Mouse (Mus musculus) embryonic facial prominence, embryonic 10.5 days (tissue): ENCODE results near the gene Col4a2. TPM values are rescaled to one million over a fixed set of nuclear protein-coding genes. Genes with fewer than 3 reads are reported as not detected.
A peak's percentile ranks its signal among the peaks of the same experiment; 100 is the strongest.

Experiments
- DNase-seq: peaks from one replicate; pipeline ENCODE4 v3.0.0-alpha.2; 2017; ENCODE audit warnings: low spot score
- H3K27ac ChIP-seq: fragments of 300-500 bp; sonication (generic); replicated peaks from 2 replicates; pipeline ENCODE4 v1.5.1; 2016; ENCODE audit warnings: mild to moderate bottlenecking
- H3K27me3 ChIP-seq: fragments of 300-500 bp; sonication (generic); replicated peaks from 2 replicates; pipeline ENCODE4 v1.6.1; 2016; ENCODE audit warnings: low read depth, mild to moderate bottlenecking; ENCODE audit not compliant: poor library complexity, severe bottlenecking
- H3K36me3 ChIP-seq: fragments of 300-500 bp; sonication (generic); replicated peaks from 2 replicates; pipeline ENCODE4 v1.6.1; 2016; ENCODE audit warnings: mild to moderate bottlenecking, moderate library complexity
- H3K4me1 ChIP-seq: fragments of 300-500 bp; sonication (generic); 2 replicates; pipeline ENCODE4 v1.6.1; 2016
- H3K4me3 ChIP-seq: fragments of 300-500 bp; sonication (generic); 2 replicates; pipeline ENCODE4 v1.5.1; 2016; ENCODE audit warnings: mild to moderate bottlenecking, moderate library complexity
- H3K9me3 ChIP-seq: fragments of 300-500 bp; sonication (generic); 2 replicates; pipeline ENCODE4 v1.6.1; 2016; ENCODE audit warnings: mild to moderate bottlenecking
- WGBS: fragments of 180-500 bp; shearing (Covaris S2); methylation state at CpG from one replicate; pipeline ENCODE4 v1.1.7; 2016; 5-methylcytosine and 5-hydroxymethylcytosine counted together
- polyA plus RNA-seq: library from polyadenylated mRNA; unstranded; fragments of >200 nt; fragmentation: Nextera tagmentation; extraction: Ambion mirVana; gene quantifications from 2 replicates; pipeline ENCODE4 v1.2.1, GENCODE M21; 2016

Gene Col4a2
- polyA plus RNA-seq, 1 experiment from 2014 or later = 54.7 TPM

GRCm38 (mm10) chr8:11352514-11352913 is 39.9 kb downstream of the Col4a2 start:
- 85% methylated on average over 11 of the region's 11 CpGs for WGBS
- peaks cover 22% of the 10 kb centered on the region; the same call in 1 of the 2 replicates for H3K36me3 ChIP-seq
- H3K4me1 ChIP-seq = peaks cover 22% of the 10 kb centered on the region

DNA sequence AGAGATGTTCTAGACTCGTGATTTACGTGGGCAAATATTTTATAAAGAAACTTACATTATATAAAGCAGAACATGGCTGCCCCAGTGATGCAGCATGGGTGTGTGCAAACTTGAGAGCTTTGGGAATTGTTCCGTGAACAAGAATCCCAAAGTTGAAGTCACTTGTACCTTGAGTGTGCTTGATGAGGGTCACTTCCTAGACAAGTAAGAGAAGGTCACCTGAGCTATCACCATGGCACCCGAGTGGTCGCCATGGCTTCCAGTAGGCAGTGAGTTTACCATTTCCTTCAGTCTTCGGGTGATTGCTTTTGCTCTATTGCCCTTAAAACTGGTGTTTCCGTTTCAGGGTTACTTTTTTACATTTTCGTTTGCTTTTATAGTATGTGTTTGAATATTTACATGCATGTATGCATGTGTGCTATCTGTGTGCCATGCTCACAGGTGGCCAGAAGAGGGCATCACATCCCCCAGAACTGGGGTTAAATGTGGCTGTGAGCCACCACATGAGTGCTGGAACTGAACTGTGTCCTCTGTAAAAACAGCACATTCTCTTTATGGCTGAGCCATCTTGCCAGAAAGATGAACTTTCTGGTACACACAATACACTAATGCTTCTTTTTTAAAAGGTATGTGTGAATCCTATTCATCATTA is 42.3 kb downstream of the Col4a2 start:
- Histone ChIP-seq H3K9me3 (no peaks in the 10 kb centered on the region), H3K36me3 (peaks cover 28% of the 10 kb centered on the region), H3K27ac (no peak overlapping the region), H3K4me3 (no peak overlapping the region), H3K4me1 (peaks cover 28% of the 10 kb centered on the region), H3K27me3 (no peaks in the 10 kb centered on the region)
- 95% methylated on average over 8 of the region's 8 CpGs for WGBS
- no peak for DNase-seq

More at GRCm38 (mm10) chr8:11352514-11352913, 39.9 kb downstream of the Col4a2 start:
- H3K27ac ChIP-seq = no peak overlapping the region
- no peaks in the 10 kb centered on the region for H3K9me3 ChIP-seq
- H3K4me3 ChIP-seq = no peak overlapping the region
- no peak for DNase-seq
- H3K27me3 ChIP-seq = no peaks in the 10 kb centered on the region

DNA sequence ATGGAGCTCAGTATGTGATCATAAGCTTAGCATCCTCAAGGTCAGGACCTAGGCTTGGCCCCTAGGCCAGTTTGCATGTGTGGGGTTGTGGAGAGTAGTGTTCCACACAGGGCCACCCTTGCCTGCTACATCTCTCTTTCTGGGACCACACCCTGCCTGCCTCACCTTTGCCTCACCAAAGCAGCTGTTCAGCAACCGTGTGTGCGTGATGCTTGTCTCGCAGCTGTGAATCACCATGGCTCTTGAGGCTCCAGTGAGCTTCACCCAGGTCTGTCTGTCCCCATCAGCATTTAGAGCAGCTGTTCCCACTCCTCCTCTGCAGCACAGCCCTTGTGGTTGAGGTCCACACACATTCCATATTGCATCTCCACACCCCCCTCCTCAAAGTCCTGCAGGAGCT is 43.3 kb downstream of the Col4a2 start:
- Histone ChIP-seq H3K9me3 (no peaks in the 10 kb centered on the region), H3K27me3 (no peaks in the 10 kb centered on the region)

GRCm38 (mm10) chr8:11356776-11357175 is 44.2 kb downstream of the Col4a2 start:
- Histone ChIP-seq H3K27me3 (no peaks in the 10 kb centered on the region), H3K36me3 (peaks cover 28% of the 10 kb centered on the region), H3K4me1 (peaks cover 47% of the 10 kb centered on the region), H3K9me3 (no peaks in the 10 kb centered on the region), H3K4me3 (no peak overlapping the region), H3K27ac (no peak overlapping the region)
- DNase-seq = no peak
- WGBS = 91% methylated on average over 8 of the region's 8 CpGs

More for the DNA sequence above, 43.3 kb downstream of the Col4a2 start:
- 93% methylated on average over 3 of the region's 3 CpGs for WGBS
- Histone ChIP-seq H3K4me1 (peaks cover 38% of the 10 kb centered on the region), H3K27ac (no peak overlapping the region), H3K36me3 (peaks cover 28% of the 10 kb centered on the region), H3K4me3 (no peak overlapping the region)
- no peak for DNase-seq

GRCm38 (mm10) chr8:11357921-11358436 is 45.4 kb downstream of the Col4a2 start:
- no peak for DNase-seq
- H3K27ac ChIP-seq = peak overlapping the region; percentile 65
- H3K9me3 ChIP-seq = no peaks in the 10 kb centered on the region
- no peak overlapping the region for H3K4me3 ChIP-seq
- WGBS = 64% methylated on average over 7 of the region's 7 CpGs
- peaks cover 28% of the 10 kb centered on the region for H3K36me3 ChIP-seq
- no peaks in the 10 kb centered on the region for H3K27me3 ChIP-seq
- peaks cover 59% of the 10 kb centered on the region for H3K4me1 ChIP-seq

DNA sequence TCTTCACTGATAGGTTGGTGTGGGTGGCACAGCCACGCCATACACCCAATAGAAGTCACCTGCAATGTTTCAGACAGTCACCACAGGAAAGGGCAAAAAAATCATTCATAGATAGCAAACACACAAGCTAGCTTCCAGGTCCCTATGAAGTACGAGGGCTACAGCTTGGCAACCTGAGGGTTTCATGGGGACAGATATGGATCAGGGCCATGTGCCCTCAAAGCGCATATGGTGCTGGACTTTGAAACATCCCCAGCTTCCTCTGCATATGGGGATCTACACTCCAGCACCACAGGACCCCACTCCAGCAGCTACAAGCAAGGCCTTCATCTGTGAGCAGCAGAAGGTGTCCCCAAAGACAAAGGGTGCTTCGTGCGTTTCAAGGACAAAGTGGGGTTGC is 47.2 kb downstream of the Col4a2 start:
- peaks cover 20% of the 10 kb centered on the region for H3K36me3 ChIP-seq
- peak overlapping the region; percentile 87 for H3K27ac ChIP-seq
- H3K4me3 ChIP-seq = no peak overlapping the region
- DNase-seq = no peak
- peaks cover 77% of the 10 kb centered on the region for H3K4me1 ChIP-seq
- H3K9me3 ChIP-seq = no peaks in the 10 kb centered on the region
- H3K27me3 ChIP-seq = no peaks in the 10 kb centered on the region
- WGBS = 86% methylated on average over 5 of the region's 5 CpGs

- WGBS = 60% methylated on average over 9 of the region's 9 CpGs
- DNase-seq = no peak
- 0 out of 2 replicates have a peak overlapping the region, but pooled peaks have one; percentile 4 for H3K4me3 ChIP-seq
- H3K9me3 ChIP-seq = no peaks in the 10 kb centered on the region
- H3K4me1 ChIP-seq = peaks cover 82% of the 10 kb centered on the region
- peak overlapping the region; percentile 87 for H3K27ac ChIP-seq
- H3K36me3 ChIP-seq = peaks cover 13% of the 10 kb centered on the region
- H3K27me3 ChIP-seq = no peaks in the 10 kb centered on the region
Measured at GRCm38 (mm10) chr8:11361546-11362277, 49.1 kb downstream of the Col4a2 start.

DNA sequence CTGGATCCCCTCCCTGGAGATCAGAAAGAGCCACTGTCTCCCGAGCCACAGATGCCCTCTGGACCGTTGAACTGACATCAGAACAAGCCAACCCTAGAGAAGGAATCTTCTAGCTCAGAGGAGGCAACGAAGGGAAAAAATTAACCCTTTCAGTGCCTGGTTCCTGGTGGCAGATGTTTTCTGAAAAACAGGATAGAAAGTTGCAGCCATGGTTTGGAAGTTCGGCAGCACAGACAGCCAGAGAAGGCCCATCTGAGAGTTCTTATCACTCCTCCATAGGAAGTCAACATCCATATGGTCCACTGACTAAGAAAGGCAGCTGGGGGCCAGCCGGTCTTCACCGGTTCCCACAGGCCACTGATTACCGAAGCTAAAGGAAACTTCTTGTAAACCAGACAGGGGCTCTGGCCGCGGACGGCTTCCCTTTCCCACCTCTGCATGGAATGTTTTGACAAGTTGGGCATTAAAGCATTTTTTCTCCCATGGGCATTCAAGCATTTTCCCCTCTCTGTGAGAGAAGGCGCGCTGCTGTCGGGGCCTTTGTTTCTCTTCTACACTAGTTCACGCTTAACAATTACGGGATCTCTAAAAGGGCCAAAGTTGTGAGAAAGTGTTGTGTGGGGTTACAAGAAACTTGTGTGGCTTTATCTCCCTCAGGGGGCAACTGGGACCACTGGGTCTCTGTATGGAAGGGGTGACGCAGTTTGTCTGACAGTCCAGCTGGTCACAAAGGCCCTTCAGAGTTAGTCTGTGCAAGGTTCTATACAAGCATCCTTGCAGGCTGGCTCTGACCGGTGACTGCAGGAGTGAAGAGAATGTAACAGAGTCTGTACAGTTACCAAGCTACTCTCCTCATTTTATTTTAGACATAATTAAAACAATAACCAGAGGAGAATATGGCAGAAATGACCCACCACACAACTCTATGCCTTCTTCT is 49.9 kb downstream of the Col4a2 start:
- H3K4me1 ChIP-seq = peaks cover 82% of the 10 kb centered on the region
- no peaks in the 10 kb centered on the region for H3K9me3 ChIP-seq
- H3K36me3 ChIP-seq = peaks cover 6% of the 10 kb centered on the region
- H3K4me3 ChIP-seq = peak overlapping the region; percentile 6; the same call in 1 of the 2 replicates
- 10% methylated on average over 17 of the region's 17 CpGs for WGBS
- H3K27ac ChIP-seq = peak overlapping the region; percentile 87
- H3K27me3 ChIP-seq = no peaks in the 10 kb centered on the region
- peak; percentile 82 for DNase-seq

GRCm38 (mm10) chr8:11363340-11364126 is 50.9 kb downstream of the Col4a2 start:
- peaks cover 4% of the 10 kb centered on the region for H3K36me3 ChIP-seq
- H3K4me1 ChIP-seq = peaks cover 73% of the 10 kb centered on the region
- H3K27ac ChIP-seq = peak overlapping the region; percentile 87
- no peak for DNase-seq
- no peaks in the 10 kb centered on the region for H3K27me3 ChIP-seq
- H3K9me3 ChIP-seq = no peaks in the 10 kb centered on the region
- peak overlapping the region; percentile 6; the same call in 1 of the 2 replicates for H3K4me3 ChIP-seq
- 32% methylated on average over 13 of the region's 13 CpGs for WGBS

- peaks cover 10% of the 10 kb centered on the region for H3K36me3 ChIP-seq
- no peaks in the 10 kb centered on the region for H3K27me3 ChIP-seq
- H3K9me3 ChIP-seq = no peaks in the 10 kb centered on the region
- no peak overlapping the region for H3K4me3 ChIP-seq
- 89% methylated on average over 5 of the region's 5 CpGs for WGBS
- no peak overlapping the region for H3K27ac ChIP-seq
- H3K4me1 ChIP-seq = peaks cover 69% of the 10 kb centered on the region
- no peak for DNase-seq
Measured at GRCm38 (mm10) chr8:11366251-11366650, 53.6 kb downstream of the Col4a2 start.

- Histone ChIP-seq H3K36me3 (peaks cover 12% of the 10 kb centered on the region), H3K4me1 (peaks cover 65% of the 10 kb centered on the region), H3K9me3 (no peaks in the 10 kb centered on the region), H3K27ac (no peak overlapping the region), H3K4me3 (no peak overlapping the region), H3K27me3 (no peaks in the 10 kb centered on the region)
- no peak for DNase-seq
- WGBS = 80% methylated on average over 4 of the region's 4 CpGs
Measured at GRCm38 (mm10) chr8:11366741-11367140, 54.1 kb downstream of the Col4a2 start.
